Mouse (Mus musculus): ENCODE measurements around the gene Pex14.

GRCm38 (mm10) chr4:148972707-148973106 lies 127.0 kb downstream of the Pex14 start:
- TF ChIP-seq GATA1 (IDR thresholded peaks at IDR 0.05; ENCODE audit: borderline replicate concordance, low read length) (no peak), FLI1 (IDR thresholded peaks at IDR 0.05; ENCODE audit: low read length) (no peak)
